Mouse (Mus musculus): ENCODE measurements around the gene Kif1bp.

Kif1bp gene

DNA sequence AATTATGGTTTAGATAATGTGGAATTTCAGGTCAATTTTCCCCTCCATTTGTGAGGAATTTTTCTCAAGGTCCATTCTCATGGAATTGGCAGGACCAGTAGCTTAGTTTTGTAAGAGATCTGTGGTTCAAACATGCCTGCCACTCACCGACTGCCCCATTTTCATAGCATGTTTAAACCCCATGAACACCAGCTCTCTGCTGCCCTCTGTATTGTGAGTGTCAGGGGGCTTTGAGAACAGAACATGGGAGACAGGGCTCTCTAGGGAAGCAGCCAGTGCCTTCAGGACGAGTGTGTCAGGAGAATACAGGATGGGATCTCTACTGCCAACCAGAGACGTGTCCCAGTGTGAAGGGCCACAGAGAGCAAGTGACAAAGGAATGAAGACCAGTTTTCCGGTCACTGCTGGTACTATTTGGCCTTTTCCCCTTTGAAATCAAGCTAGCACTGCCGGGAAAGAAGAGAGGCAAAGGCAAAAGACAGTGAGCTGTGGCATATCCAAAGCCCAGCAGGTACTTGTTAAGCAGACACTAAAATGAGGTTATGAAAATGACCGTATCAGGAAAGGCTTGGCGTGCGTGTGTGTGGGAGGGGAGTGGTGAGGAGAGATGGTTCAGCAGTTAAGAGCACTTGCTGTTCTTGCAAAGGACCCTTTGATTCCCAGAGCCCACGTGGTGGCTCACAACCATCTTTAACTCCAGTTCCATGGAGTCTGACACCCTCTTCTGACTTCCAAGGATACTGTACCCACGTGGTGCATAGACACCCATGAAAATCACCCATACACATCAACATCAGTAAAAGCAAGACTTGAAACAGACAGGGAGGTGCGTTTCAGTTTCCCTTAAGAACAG lies 22.3 kb downstream of the Kif1bp start:
- no peak for DNase-seq (ENCODE audit: low spot score)

DNA sequence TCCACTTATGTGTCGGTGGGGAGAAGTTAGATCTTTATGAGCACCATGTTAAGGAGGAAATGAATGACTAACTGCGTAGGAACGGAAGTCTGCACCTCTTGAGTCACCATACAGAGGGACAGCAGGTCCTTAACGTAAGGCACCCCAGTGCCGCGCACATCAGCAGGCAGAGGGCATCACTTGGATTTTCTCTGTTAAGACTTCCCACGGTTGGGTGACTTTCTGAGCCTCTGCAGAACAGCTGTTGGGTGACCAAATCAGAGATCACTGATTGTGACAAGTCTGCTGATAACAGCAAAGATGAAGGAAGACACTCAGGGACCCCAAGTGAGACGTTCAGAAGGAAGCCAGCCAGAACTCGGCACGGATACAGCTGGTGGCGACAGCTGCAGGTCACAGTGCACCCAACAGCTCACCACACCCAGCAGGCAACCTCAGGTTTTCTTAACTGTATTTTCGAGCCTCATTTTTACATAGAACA lies 24.6 kb downstream of the Kif1bp start:
- DNase-seq (ENCODE audit: low spot score), result no peak

DNA sequence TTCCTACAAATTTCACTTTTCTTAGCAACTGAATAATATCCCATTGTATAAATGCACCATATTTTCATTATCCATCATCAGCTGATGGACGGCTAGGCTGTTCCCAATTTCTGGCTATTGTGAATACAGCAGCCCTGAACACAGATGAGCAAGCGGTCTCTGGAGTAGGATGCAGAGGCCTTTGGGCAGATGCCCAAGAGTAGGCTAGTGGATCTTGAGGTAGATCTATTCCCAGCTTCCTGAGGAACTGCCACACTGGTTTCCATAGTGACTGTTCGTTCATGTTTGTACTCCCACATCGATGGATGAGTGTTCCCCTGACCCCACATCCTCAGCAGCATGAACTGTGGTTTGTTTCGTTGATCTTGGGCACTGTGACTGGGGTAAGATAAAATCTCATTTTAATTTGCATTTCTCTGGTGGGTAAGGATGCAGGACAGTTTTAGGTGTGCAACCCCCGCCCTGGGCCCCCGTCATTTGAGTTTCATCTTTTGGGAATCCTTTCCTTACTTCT lies 27.4 kb downstream of the Kif1bp start:
- no peak for DNase-seq (ENCODE audit: low spot score)

DNA sequence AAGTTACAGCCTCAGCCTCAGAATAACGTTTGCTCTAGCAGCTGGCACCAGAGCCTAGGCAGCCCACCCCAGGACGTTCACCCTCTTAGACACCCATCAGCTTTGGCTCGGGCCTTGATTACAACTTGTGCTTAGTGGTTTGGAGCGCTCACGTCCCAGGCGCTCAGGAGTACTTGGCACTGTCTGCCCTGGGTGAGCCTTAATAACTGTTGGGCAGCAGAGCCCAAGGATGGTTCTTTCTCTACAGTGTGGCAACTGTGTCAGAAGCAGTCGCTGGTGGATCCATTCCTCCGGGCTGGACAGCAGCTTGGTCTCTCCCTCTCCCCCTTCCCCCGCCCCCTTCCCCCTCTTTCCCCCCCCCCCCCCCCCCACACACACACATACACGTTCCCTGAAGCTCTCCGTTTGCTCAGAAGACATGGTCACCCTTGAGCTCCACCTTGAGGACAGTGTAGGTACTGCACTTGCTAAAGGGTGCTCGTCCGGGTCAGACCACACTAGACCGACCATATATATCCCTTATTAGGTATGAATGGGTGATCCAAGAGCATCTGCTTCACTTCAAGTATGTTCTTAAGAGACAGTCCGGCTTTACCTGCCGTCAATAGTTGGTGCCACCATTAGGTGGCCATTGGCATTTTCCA lies 28.6 kb downstream of the Kif1bp start:
- peak; percentile 85 for DNase-seq (ENCODE audit: low spot score)

DNA sequence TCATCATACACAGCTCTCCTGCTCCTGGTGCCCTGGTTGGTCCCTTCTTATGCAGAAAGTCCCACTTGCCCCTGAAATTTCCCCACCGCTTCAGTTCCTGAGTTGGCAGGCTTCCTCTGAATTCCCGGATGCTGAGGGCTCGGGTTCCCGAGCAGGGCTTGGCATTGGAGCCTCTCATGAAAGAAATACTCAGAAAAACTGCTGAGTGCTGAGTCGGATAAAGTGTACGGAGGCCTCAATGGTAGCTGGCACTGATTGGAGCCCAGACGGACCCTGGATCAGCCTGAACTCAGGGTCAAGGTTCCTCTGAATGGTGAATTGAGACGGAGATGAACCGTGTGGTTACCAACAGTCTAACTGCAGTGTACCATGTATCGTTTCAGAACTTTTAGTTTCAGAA lies 31.8 kb downstream of the Kif1bp start:
- no peak for DNase-seq (ENCODE audit: low spot score)

DNA sequence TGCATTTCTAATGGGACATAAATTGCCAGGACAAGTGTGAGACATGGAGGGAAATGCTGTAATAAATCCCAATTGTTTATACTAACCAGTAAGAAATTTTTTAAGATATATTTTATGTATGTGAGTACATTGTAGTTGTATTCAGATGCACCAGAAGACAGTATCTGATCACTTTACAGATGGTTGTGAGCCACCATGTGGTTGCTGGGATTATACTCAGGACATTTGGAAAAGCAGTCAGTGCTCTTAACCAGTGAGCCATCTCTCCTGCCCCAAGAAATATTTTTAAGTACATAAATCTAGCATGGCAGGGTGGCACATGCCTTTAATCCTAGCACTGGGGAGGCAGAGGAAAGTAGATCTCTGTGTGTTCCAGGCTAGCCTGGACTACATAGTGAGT lies 32.5 kb downstream of the Kif1bp start:
- no peak for DNase-seq (ENCODE audit: low spot score)

DNA sequence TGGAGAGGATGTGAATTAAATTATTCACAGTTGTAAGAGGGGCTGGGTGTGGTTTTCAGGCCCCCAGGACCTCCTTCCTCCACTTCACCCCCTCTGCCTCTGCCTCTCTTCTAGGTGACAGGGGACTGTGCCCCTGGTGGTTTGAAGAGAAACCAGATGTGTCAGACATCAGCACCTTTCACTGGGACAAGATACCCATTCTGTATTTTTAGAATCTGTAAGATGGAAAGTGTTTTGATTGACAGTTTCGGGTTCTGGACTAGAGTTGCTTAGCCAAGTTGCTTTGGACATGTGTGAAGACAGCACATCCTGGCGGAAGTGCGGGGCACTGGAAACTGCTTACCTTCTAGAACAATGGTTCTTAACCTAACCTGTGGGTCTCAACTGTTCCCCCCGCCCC lies 33.9 kb downstream of the Kif1bp start:
- no peak for DNase-seq (ENCODE audit: low spot score)

DNA sequence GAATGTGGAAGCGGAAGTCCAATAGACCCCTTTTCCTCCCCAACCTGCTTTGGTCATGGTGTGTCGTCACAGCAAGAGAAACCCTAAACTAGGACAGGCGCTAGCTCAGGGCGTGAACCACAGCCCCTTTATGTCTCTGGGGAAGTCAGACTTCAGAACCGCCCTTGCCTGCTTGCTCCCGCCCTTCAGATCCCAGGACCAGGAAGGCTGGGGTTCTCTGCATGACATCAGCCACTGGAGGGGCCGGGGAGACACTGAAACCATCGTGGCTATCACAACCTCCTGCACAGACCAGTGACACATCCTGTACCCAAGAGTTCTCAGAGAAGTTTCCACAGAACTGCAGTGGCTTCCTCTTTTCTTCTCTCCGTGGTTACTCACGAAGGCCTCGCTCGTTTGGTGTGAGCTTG lies 34.9 kb downstream of the Kif1bp start:
- no peak for DNase-seq (ENCODE audit: low spot score)

DNA sequence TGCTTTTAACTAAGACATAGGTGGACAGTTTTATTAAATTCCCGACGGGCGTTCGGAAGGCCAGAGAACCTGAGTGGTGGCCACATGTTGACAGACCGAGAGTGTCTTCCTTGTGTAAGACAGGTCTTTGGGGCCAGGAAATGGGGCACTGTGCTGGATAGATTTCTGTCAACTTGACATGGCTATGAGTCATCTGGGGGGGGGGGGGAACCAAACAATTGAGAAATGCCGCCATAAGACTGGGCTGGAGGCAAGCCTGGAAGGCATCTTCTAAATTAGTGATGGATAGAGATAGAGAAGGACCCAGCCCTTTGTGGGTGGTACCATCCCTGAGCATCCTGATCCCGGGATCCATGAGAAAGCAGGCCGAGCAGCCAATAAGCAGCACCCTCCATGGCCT lies 35.3 kb downstream of the Kif1bp start:
- DNase-seq (ENCODE audit: low spot score), result no peak

DNA sequence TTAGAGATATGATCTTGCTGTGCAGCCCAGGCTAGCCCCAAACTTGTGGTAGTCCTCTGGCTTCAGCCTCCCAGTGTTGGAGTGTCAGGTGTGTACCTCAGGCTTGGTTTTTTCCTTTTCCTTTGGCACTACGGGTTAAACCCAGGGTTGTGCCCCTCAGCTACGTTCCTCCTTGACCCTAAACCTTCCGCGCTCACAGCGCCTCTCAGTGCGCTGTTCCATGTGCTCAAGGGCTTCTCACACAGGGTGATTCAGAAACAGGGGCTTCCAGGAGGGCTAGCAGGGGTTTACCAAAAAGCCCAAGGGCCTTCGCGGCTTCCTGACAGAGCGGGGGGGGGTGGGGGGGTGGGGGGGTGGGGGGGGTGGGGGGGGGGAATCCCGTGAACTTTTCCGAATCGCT lies 35.8 kb downstream of the Kif1bp start:
- DNase-seq (ENCODE audit: low spot score), result no peak

DNA sequence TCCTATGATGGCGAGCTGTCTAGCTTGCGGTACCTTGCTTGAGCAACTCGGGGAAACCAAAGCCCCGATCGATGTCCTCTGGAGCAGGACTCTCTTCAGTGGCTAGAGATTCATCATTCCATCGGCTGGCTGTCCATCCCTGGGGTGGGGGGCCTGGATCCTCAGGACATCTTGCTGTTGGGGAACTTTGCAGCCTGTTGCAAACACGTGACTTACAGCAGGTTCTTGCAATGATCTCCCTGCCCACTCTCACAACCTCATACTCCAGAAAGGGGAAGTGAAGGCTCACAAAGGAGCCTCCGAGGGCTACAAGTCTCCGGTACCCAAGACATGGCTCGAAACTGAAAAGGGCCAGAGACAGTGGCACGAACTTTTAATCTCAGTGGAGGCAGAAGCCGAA lies 36.8 kb downstream of the Kif1bp start:
- no peak for DNase-seq (ENCODE audit: low spot score)

DNA sequence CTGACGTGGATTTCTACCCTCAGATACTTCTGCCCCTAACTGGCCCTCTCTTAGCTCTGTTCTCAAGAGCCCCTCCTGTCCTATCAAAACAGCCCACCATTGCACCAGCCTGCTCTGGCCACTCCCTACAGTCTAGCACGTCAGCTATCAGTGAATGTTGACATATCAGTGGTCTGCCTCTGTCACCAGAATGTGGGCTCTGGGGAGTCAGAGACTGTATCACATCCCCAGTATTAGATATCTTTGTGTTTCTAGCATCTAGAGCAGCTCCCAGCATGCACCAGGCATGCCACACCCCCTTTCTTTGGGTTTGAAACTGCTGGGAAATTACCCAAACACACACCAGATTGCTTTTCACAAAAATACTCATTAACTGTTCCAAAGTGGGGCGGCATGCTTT lies 37.5 kb downstream of the Kif1bp start:
- no peak for DNase-seq (ENCODE audit: low spot score)

DNA sequence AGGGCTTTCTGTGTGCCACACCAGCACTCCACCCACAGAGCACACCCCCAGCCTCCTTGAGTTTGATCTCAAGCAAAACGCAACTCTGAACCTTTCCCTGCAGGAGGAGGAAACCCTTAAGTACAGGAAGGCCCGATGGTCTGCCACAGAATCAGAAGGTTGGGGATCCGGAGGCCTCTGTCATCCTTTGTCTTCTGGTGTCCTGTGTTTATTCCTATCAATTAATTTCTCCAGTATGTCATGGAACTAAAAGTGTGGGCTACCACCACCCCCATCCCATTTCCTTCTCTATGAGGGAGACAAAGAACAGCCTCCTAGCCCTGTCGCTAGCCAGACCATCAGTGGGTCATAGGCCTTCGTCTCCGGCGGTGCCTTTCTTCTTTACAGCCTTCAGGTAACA lies 43.7 kb downstream of the Kif1bp start:
- DNase-seq (ENCODE audit: low spot score), result no peak

DNA sequence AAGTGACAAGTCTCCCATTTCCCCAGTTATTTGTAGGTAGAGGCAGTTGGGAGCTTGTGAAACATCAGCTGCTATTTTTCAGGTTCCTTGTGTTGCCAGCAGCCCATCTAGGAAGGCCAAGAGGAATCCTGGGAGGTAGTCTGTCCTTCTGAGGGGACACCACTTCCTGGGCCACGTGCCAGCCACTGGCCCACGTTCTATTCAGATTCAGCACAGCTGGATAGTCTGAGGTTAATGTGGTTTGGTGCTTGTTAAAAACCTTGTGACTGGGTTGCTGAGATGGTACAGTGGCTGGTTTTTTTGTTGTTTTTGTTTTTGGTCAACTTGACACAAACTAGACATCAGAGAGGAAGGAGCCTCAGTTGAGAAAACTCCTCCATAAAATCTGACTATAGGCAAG lies 45.4 kb downstream of the Kif1bp start:
- DNase-seq (ENCODE audit: low spot score), result no peak

DNA sequence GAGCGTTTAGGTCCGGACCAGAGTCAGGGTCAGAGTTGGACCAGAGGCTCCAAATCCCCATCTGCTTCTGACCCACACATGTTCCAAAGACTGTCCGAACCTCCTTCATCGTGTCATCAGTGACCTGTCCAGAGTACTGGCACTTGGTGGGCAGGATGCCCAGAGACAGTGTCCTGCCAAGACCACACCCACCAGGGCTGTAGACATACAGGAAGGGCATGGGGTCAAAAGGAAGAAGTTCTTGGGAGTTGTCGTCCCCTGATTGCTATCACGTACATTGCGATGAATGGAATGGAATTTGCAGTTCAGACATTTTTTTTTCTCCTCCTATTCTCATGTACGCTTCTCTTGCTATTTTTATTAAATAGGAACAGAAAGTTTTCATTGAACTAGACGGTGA lies 48.1 kb downstream of the Kif1bp start:
- no peak for DNase-seq (ENCODE audit: low spot score)

DNA sequence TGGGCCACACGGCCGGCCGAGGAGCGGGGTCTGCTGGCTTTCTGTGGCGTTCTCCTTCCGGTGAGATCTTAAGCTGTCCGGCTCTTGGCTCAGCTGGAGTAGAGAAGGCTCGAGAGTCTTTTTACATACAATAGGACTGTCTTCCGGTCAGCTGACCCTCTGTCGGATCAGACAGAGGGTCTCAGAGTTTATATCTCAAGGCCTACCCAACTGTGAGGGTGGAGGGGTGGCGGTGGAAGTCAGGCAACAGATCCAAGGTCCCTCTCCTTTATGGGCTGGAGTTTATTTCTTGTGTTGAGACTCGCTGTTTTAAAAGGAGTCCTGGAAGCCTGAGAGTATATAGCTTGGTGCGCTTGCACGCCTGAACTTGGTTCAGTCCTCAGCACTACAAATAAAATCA lies 50.9 kb downstream of the Kif1bp start, which contains the start of gene Srgn:
Gene Srgn (minus strand): TSS at position 101 of the 400 bp plus-strand sequence.
- DNase-seq (ENCODE audit: low spot score), result no peak

DNA sequence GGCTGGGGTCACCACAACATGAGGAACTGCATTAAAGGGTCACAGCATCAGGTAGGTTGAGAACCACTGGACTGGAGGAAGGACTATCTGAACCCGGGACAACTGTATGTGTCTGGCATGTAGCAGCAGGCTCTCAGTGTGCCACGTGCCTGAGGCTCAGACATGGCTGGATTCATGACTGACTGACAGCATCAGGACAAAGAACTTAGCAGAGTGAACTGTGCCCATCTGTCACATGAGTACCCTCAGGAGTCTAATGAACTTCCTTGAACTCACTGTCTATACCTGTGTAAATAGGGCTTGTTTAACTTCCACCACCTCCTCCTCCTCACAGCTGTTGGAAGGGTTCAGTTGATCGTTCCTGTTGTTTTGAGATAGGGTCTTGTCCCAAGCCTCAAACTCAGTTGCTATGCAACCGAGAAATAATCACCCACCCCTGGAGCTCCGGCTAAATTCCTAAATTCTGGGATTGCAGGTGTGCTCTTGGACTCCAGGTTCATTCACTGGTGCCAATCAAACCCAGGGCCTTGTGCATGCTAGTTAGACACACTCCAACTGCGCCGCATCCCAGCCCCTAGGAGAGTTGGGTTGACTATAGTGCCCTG lies 55.8 kb downstream of the Kif1bp start:
- no peak for DNase-seq (ENCODE audit: low spot score)

DNA sequence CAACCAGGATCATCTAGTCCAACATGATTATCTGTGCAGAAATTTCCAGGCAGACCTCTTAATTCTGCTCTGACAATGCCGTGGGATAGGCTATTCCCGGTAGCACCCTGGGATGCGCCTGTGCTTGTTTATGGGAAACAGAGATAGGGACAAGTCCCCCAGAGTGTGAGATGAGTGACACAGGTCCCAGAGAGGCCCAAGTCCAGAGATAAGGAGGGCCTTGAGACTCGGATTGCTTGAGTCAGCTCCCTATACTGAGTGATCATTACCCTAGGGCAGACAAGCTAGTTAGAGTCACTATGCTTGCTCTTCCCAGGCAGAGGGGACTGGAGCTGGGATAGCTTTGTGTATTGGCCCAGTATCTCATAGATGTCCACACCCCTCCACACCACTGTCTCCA lies 56.5 kb downstream of the Kif1bp start:
- DNase-seq (ENCODE audit: low spot score), result no peak

DNA sequence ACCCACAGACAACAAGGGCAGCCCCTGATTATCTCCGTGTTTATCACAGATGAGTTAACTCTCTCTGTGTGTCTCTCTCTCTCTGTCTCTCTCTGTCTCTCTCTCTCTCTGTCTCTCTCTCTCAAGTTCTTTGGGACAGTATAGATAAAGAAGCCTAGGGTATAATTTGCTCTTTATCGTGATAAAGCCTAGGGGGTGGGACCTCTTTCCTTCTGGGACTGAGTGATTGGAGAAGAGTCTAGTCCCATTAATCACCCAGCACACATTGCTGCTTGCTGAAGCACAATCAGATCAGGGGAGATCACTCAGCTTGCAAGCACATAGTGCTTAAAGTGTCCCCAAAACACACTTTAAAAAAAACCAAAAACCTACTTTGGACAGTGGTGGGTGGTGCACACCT lies 57.3 kb downstream of the Kif1bp start:
- peak; percentile 23 for DNase-seq (ENCODE audit: low spot score)

DNA sequence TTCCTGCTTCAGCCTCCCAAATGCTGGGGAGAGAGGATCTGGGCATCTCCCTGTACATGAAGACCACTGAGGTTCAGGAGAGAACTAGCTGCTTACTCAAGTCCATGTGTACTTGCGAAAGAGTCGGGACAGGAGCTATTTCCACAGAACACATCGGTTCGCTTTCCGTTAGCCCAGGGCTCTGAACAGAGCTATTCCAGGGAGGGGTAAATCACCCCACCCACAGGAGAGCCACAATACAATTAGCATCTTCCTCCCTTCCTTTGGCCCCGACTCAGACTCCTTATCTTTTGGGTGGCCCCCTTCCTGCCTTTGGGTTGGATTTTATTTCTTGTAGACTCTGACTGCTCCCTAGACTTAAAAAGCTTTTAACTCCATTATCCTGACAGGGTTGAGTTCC lies 60.7 kb downstream of the Kif1bp start:
- no peak for DNase-seq (ENCODE audit: low spot score)

DNA sequence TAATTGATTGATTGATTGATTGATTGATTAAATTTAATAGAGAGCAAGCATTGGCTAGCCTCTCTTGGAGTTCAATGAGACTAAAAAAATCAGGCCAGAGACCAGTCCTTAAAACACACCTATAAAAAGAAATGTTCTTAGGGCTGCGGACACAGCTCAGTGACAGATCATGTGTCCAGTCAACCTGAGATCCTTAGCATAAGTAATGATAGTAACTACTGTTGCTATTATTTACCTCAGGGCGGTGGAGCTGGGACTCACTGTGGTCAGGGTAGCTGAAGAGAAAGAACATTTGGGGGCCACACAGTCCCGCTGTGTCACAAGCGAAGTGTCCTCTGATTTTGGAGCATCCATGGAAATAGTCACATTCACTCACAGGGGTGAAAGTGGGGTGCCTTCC lies 65.4 kb downstream of the Kif1bp start:
- no peak for DNase-seq (ENCODE audit: low spot score)

DNA sequence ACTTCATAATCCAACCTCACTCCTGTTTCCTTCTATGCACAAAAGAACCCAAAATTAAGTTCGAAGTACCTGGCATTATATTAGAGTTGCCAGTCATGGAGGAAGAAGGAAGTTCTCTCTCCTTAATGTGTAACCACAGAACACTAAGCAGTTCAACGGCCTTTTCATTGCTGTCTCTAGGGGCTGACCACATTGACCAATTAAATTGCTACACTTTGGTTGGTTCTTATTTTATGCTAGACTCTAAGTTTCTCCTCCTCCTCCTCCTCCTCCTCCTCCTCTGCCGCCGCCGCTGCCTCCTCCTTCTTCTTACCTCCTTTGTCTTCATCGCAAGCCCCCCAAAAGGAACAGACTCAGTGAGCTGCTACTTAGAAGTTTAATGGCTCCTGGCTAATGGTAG lies 66.7 kb downstream of the Kif1bp start:
- no peak for DNase-seq (ENCODE audit: low spot score)
